Mouse (Mus musculus) adrenal gland (tissue): ENCODE measurements around the gene Creb1.

Source experiments
- intact Hi-C: fragments of 180-260 bp; cut with DNase I; formaldehyde crosslinking; loops from one replicate; pipeline ENCODE4 v1.15.1; 2025
- long read RNA-seq, 2 experiments: library from polyadenylated mRNA; unstranded; transcript quantifications; one replicate each; pipeline ENCODE4 v2.0.0; 2020; ENCODE audit warnings: borderline replicate concordance in 1 of 2; ENCODE audit not compliant: insufficient replicate concordance in 1 of 2

Gene Creb1
- long read RNA-seq, experiment 1, full-length matches to known transcripts: 1 of 5 reads
- long read RNA-seq, experiment 1, partial matches to known transcripts: 0 of 5 reads
- long read RNA-seq, experiment 1, other reads (novel, unspliced or antisense): 4 of 5 reads
- long read RNA-seq, experiment 2, full-length matches to known transcripts: 1 of 11 reads
- long read RNA-seq, experiment 2, partial matches to known transcripts: 3 of 11 reads
- long read RNA-seq, experiment 2, other reads (novel, unspliced or antisense): 7 of 11 reads

DNA sequence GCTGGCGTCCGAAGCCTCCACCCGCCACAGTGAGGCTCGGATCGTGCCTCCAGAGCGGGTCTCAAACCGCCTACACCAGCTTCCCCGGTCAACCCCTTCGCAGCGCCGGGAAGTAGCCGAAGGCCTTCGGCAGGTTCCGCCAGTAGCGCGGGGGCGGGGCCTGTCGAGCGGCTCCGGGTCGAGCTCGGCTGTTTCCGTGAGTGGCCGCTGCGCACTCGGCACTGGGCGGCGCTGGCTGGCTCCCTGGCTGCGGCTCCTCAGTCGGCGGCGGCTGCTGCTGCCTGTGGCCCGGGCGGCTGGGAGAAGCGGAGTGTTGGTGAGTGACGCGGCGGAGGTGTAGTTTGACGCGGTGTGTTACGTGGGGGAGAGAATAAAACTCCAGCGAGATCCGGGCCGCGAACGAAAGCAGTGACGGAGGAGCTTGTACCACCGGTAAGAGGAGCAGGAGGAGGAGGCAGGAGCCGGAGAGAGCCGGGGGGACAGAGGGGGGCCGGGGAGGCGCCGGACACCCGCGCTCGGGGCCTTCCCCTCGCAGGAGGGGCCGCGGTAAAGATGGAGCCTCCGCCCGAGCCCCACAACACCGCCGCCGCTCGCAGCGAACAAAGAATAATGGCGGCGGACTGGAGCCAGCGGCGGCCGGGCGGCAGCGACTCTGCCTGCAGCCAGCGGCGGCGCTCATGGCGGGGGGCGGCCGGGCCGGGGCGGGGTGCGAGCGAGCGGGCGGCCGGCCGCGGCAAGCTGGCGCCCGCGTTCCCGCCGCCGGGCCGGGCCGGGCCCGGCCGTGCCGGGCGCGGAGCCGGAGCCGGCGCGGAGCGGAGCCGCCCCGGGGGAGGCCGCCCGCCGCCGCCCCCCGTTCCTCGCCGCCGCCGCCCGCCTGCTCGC is at the start of gene Creb1:
Creb1 (plus strand) TSS at position 57 of the 882 bp plus-strand sequence.
- intact Hi-C loops: loop anchor here (5.0 kb wide), 2 partner anchors 84 to 159 kb away; partner anchors contain the start of genes Ccnyl1 and Mettl21a

DNA sequence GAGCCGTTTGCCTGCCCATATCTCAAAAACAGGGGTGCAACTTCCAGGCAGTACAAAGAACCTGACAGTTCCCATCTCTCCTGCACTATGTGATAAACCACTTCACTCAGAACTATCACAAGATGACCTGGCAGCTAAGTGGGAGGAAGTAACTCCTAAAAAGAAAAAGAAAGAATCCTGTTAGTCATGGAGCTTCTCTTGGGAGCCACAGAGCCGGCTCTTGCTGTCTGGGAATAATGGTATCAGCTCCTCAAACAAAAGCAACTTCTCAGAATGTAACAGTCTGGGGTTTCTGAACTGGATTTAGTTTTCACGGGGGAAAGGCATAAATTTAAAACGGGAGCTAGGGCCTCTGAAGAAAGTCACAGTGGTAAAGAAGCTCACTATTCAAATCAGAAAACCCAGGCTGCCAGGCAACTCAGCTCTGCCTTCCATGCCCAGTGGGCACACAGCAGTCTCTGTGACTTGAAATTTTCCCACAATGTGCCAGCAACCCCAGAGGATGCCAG is 43.9 kb upstream of the Creb1 start:
- intact Hi-C loops: no loop called here

DNA sequence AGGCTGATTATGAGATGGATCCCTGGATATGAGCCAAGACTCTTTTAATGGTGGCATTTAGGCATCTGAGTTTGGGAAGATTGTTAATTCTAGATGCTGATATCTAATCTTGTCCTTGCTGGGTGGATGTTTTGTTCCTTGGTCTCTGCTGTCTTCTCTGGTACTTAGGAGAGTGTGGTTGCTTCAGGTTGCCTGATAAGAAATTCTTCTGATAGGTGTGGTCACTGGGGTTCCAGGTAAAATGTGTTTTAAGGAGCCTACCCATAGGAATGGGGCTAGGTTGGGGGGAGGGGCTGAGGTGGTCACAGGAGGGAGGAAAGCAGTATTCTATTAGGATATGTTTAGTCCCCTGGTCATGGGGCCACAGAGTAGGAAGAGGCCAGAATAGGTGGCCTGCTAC is 35.6 kb upstream of the Creb1 start:
- intact Hi-C loops: no loop called here

DNA sequence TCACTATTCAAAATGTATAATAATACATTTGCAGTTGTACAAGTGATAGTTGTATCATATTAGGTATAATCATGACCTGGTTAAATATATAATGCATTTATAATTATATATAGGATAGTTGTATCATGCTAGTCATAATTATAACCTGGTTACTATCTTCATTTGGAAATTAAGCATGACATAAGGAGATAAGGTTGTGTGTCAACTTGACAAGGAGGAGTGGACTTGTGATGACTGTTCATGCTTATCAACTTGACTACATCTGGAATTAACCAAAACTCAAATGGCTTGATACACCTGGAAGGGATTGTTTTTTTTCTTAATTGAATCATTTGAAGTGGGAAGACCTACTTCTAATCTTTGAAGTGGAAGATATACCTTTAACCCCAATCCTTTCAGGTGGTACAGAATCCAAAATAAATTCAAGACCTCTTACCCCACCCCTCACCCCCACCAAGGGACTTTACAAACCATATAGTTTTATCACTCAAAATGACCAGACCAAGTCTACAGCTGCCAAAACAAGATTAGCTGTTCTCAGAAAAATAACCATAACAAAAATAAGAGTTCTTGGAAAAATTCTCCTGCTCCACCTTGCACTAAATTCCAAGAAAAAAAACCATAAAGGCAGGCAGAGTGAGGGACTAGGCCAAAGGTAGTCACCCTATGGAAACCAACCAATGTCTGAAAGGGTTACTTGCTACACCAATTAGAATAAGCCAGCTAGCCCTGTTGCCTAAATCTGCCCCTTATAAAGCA is 30.9 kb upstream of the Creb1 start:
- intact Hi-C loops: no loop called here

DNA sequence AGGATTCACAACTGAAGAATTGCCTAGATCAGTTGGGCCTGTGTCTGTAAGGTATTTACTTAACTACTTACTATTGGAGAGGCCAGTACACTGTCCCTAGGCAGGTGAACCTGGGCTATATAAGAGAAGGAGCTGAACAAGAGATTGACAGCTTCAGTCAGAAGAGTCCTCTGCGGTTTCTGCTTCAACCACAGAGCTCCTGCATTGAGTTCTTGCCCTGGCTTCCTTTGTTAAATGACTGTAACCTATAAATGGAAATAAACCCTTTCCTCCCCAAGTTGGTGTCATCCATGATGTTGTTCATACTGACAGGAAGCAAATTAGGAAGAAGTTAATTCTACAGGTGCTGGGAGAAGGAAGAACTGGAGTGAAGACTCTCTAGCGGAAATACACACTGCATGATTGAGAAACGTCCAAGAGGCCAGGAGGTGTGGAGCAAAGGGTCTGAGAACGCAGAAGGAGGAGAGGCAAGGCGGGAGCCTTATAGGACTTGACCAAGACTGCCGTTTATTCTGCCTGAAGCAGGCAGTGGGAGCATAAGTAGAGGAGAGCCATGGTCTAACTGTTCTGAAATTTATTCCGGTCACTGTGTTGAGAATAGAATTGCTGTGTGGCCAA is 23.9 kb upstream of the Creb1 start:
- intact Hi-C loops: no loop called here

DNA sequence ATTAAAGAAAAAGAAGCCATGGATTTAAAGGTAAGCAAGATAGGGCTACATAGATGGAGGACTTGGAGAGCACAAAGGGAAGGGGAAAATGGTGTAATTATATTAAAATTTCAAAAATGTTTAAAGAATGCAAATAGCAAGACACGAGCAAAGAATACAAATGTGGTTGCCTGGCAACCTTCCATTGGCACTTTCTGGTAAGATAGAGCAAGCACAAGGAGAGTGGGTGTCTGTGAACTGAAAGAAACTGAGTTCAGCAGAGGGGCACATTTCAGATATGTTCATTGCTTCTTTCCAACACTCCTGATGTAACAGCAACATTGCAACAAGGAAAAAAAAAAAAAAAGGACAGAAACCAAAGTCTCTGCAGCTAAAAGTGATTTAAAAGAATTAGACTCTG is 22.8 kb upstream of the Creb1 start:
- intact Hi-C loops: no loop called here

DNA sequence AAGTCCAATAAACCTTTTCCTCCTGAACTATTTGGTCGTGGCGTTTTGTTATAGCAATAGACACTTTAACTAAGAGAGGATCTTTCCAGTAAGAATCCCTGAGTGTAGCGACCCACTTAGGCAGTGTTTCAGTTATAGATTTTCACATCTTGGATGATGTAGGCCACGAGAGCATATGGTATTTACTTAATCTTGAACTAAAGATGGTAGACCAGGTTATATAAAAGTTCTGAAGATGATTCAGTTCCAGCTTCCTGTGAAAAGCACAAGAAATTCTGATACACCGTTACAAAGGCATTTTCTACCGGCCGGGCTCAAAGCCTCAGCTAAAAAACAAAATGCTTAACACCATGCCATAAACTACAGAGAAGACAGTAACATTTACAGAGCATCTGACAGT is 18.3 kb upstream of the Creb1 start:
- intact Hi-C loops: no loop called here

DNA sequence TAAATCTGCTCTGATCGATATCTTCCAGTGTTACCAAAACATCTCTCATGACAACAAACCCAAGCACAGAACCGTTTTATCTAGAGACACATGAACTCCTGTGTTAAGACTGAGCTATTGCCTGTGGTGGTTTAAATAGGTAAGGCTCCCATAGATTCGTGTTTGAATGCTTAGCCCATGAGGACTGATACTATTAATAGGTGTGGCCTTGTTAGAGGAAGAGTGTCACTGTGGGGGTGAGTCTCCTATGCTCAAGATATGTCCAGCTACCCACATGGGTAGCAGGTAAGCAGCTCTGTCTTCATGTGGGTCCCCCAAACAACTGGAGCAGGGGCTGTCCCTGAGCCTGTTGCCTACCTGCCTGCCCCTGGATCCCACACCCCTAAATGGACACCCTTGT is 15.9 kb upstream of the Creb1 start:
- intact Hi-C loops: no loop called here

DNA sequence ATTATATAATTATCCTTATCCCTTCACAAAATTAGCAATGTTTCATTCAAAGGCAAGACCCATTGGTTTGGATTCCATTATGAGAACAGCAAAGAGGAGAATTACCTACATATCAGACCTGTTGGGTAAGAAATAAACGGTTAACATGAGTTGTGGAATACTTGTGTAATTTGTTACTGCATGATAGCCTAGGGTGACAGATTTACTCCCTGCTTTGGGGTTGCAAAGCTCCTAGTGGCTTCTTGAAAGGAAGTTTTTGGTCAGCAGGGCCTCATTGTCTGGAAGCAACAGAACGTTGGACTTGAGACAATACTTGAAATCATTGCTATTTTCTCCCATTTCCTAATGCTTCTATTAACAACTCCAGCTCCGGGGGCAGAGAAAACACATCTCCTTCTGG is 14.0 kb upstream of the Creb1 start:
- intact Hi-C loops: no loop called here

DNA sequence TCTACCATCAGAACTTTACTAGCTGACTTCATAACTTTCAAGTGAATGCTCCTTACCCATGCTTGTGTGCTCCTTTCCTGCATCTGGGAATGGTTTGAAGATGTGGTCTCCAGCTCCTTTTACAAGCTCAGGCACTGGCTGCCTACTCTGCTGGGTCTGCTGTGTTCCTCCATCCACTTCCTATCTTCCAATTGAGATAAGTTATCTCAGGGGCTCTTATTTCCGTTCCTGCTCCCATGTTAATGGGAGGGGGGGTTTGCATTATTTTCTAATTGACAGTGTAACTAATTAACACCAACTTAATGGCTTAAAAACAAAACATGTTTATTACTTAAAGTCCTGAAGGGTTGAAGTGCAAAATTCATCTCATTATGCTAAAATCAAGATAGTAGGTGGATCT is 13.1 kb upstream of the Creb1 start:
- intact Hi-C loops: no loop called here

DNA sequence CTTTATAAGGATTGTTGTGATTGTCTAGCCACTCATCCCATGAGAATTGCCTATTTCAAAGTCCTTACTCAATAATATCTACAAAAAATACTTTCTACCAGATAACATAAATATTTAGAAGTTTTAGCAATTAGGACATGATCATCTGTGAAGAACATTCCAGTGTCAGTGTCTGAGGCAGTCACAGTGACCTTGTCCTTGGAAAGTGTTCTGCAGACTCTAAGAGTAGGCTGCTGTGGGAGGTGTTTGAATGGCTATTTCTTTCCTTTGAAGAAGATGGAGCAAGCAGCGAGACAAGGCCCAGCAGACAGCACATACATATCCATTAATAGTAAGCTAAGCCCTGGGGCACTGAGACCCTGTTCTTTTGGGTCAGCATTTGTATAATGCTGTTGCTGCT is 12.5 kb upstream of the Creb1 start:
- intact Hi-C loops: no loop called here

DNA sequence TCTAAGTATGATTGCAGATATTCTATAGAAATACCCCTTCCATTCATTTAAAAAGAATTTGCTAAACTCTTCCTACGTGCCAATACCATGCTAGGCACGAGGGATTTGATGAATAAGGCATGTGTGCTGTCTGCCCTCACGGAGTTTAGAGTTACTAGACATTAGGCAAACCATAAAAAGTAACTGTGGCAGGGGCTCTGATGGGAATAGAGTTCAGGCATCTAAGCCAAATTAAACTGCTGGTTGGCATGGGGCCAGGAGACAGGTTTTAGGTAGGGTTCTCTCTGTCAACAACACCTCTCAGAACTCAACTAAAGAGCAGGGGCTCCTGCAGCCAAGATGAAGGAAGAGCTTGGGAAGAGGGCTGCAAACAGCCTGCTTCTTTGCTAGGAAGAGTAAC is 10.7 kb upstream of the Creb1 start:
- intact Hi-C loops: no loop called here

DNA sequence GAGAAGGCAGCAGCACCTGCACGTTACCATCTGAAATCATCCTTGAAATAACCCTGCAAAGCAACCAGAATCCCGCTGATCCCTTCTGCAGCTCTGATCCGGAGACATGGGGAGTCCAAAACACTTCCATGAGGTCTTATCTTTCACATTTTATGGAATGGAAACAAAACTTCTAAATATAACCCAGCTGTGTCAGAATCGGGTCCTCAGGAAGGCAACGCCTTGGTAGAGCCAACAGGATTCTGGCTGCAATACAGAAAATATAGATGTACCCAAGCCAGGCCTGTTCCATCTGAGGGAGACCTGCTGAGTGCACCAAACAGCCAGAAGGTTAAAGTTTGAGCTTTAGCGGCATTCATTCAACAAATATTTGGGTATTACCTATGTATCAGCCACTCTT is 9.8 kb upstream of the Creb1 start:
- intact Hi-C loops: no loop called here

DNA sequence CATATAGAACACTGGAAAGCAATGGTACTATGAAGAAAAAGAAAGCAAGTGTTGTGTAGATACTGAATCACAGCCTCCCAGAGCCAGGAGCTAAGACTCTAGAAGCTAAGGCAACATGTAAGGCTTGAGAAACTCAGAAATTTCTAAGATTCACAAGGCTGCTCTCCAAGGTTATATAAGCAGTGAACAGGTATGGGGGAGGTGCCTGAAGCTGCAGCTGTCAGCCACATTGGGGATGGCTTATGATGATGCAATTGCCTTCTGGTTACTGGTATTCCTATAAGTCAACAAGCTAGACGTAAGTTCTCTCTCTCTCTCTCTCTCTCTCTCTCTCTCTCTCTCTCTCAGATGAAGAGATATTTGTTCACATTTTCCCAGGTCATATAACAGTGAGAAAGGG is 9.3 kb upstream of the Creb1 start:
- intact Hi-C loops: no loop called here

DNA sequence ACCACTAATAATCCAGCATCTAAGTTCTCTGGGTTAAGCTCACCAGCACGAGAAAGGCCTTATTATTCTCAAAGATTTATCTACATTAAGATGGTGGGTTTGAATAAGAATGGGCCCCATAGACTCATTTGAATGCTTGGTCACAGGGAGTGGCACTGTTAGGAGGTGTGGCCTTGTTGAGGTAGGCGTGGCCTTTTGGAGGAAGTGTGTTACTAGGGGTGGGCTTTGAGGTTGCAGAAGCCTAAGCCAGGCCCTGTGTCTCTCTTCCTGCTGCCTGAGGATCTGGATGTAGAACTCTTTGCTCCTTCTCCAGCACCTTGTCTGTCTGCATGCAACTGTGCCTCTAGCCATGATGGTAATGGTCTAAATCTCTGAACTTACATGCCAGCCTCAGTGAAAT is 7.8 kb upstream of the Creb1 start:
- intact Hi-C loops: no loop called here

DNA sequence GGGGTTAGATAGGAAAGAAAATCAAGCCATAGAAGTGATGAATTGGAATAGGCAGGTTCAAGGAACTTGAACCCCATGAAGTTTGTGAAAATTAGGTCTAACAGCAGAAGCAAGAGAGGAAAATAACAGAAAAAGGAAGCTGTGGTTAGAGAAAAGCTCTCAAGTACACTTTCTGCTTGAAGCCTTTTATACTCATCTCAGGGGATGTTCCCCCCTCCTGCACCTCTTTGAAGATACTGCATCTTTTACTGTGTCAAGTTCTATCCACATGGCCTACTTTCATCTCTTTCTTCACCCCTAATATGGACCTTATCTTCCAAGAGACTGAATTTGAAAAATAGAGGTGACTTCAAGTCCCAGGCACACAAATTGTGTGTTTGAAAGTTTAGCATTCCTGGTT is 4.8 kb upstream of the Creb1 start:
- intact Hi-C loops: no loop called here

DNA sequence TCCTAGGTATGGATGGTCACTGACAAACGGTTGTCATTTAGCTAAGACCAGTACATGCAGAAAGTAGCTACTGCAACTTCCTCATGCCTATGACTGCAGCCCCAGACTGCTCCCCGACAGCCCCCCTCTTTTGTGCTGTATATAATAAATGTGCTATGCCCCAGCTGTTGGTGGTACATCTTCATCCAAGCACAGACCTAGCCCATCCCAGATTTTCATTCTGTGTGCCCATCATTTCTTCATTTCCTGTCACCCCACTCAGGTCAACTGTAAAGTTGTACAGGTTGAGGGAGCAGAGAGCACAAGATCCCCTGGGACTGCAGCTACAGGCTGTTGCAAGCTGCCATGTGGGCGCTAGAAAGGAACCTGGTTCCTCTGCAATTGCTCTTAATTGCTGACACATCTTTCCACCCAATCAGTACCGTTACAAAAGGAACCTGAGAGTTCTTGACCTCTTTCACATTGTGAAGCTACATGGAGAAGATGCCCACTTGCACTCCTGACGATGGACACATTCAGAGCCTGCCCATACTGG is 2.6 kb upstream of the Creb1 start:
- intact Hi-C loops: loop anchor here (5.0 kb wide), 2 partner anchors 87 to 162 kb away; partner anchors contain the start of genes Ccnyl1 and Mettl21a

DNA sequence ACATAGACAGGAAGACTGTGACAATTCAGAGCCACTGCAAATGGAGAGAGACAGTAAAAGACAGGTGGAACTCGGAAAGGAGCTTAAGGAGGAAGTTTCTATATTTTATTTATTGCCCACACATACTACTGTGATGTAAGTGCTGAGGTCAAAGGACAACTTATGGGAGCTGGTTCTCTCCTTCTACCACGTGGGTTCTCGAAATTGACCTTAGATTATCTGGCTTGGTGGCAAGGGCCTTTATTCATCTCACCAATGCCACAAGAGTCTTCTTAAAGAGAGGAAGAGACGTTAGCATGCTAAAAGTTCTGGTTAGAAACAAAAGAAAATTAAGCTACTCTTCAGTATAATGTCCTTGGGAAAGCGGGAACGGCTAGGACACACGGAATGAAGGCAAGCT is 897 bp upstream of the Creb1 start:
- intact Hi-C loops: loop anchor here (5.0 kb wide), 2 partner anchors 86 to 161 kb away; partner anchors contain the start of genes Ccnyl1 and Mettl21a

DNA sequence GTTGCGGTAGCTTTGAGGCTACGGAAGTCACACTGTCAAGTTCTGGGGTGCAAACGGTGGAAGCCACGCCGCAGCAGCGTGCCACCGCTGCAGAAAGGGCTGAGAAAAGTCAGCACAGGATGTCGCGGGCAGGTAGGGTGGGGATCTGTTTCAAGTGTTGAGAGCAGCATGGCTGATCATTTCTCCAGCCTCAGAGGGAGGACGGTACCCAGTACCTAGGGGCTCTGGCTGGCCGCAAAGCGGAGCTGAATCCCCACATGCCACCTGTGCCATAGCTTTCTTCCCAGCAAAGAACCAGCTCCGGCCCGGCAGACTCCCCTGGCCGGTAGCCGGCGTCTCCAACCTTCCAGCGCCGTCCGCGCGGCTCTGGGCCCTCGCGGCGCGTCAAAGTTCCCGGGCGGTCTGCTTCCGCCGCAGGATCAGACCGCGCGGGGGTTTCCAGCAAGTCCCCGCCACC is 350 bp upstream of the Creb1 start:
- intact Hi-C loops: loop anchor here (5.0 kb wide), 2 partner anchors 85 to 160 kb away; partner anchors contain the start of genes Ccnyl1 and Mettl21a
